Mouse (Mus musculus): ENCODE data around the gene Rasal2.

Rasal2 gene

GRCm38 (mm10) chr1:157141014-157141413, 271.4 kb downstream of the Rasal2 start:
- no peak for DNase-seq (ENCODE audit: low spot score in 2 of 2)

GRCm38 (mm10) chr1:157137854-157138241, 274.5 kb downstream of the Rasal2 start:
- DNase-seq (ENCODE audit: low spot score in 2 of 2), result no peak

- no peak for DNase-seq (ENCODE audit: low spot score in 2 of 2)
These were observed 275.1 kb downstream of the Rasal2 start for GRCm38 (mm10) chr1:157137132-157137853.

- no peak for DNase-seq (ENCODE audit: low spot score in 2 of 2)
These were observed 284.2 kb downstream of the Rasal2 start for GRCm38 (mm10) chr1:157128219-157128618.

GRCm38 (mm10) chr1:157123836-157124235, 288.6 kb downstream of the Rasal2 start:
- DNase-seq (ENCODE audit: low spot score in 2 of 2), result no peak

GRCm38 (mm10) chr1:157119168-157119567, 293.2 kb downstream of the Rasal2 start:
- no peak for DNase-seq (ENCODE audit: low spot score in 2 of 2)

GRCm38 (mm10) chr1:157117440-157117839, 295.0 kb downstream of the Rasal2 start:
- DNase-seq (ENCODE audit: low spot score in 2 of 2), result no peak

- no peak for DNase-seq (ENCODE audit: low spot score in 2 of 2)
These were observed 297.9 kb downstream of the Rasal2 start for GRCm38 (mm10) chr1:157114492-157114891.

- DNase-seq (ENCODE audit: low spot score in 2 of 2), result no peak
These were observed 302.0 kb downstream of the Rasal2 start for GRCm38 (mm10) chr1:157110287-157110835.

GRCm38 (mm10) chr1:157108580-157108979, 303.8 kb downstream of the Rasal2 start, which contains the start of gene Tex35:
Tex35 (minus strand) TSS chr1:157108680.
- no peak for DNase-seq (ENCODE audit: low spot score in 2 of 2)

- DNase-seq (ENCODE audit: low spot score in 2 of 2), result peak in 1 of 2 experiments; percentile 28
These were observed 311.1 kb downstream of the Rasal2 start for GRCm38 (mm10) chr1:157101122-157101865.

- DNase-seq (ENCODE audit: low spot score in 2 of 2), result no peak
These were observed 316.9 kb downstream of the Rasal2 start for GRCm38 (mm10) chr1:157095534-157095933.

- DNase-seq (ENCODE audit: low spot score in 2 of 2), result no peak
These were observed 319.8 kb downstream of the Rasal2 start for GRCm38 (mm10) chr1:157092622-157093021.

GRCm38 (mm10) chr1:157092140-157092539, 320.3 kb downstream of the Rasal2 start:
- no peak for DNase-seq (ENCODE audit: low spot score in 2 of 2)

- no peak for DNase-seq (ENCODE audit: low spot score in 2 of 2)
These were observed 321.6 kb downstream of the Rasal2 start for GRCm38 (mm10) chr1:157090835-157091234.

GRCm38 (mm10) chr1:157086097-157086994, 326.0 kb downstream of the Rasal2 start:
- peak; percentile 53 to 71 for DNase-seq (ENCODE audit: low spot score in 2 of 2)

All from urinary bladder, postnatal 4 days (tissue).